Mouse (Mus musculus) T-helper 2 cell (primary cell): ENCODE data around the gene Gstm3.

Experiments used
- in situ Hi-C: fragments of 300-600 bp; cut with MboI, MseI; formaldehyde crosslinking; loops from one replicate; pipeline ENCODE4 v1.15.1; 2025; ENCODE audit warnings: high pct_unique_total_duplicates

Gstm3 gene

GRCm38 (mm10) chr3:107929731-107930130 is 39.4 kb downstream of the Gstm3 start:
- in situ Hi-C loops = loop anchor here (5.0 kb wide), 1 partner anchor 223 kb away; the partner anchor contains the start of gene Gpr61

- in situ Hi-C loops = no loop called here
These were observed 39.8 kb downstream of the Gstm3 start for GRCm38 (mm10) chr3:107929243-107929642.

- in situ Hi-C loops = no loop called here
These were observed 40.4 kb downstream of the Gstm3 start for GRCm38 (mm10) chr3:107928691-107929090.

- in situ Hi-C loops = no loop called here
These were observed 41.2 kb downstream of the Gstm3 start for GRCm38 (mm10) chr3:107927841-107928240.

GRCm38 (mm10) chr3:107925335-107925734 is 43.7 kb downstream of the Gstm3 start:
- in situ Hi-C loops = no loop called here

- in situ Hi-C loops = no loop called here
These were observed 48.7 kb downstream of the Gstm3 start for GRCm38 (mm10) chr3:107920348-107920747.

- in situ Hi-C loops = no loop called here
These were observed 51.2 kb downstream of the Gstm3 start for GRCm38 (mm10) chr3:107917783-107918408.

- in situ Hi-C loops = no loop called here
These were observed 52.0 kb downstream of the Gstm3 start for GRCm38 (mm10) chr3:107917097-107917496.

GRCm38 (mm10) chr3:107916674-107917073 is 52.4 kb downstream of the Gstm3 start:
- in situ Hi-C loops = no loop called here
